Mouse (Mus musculus) E14TG2a.4 (cell line): ENCODE results near the gene Raver2.

Source experiments
- H3K27me3 ChIP-seq: 2 replicates; pipeline ENCODE4 v1.6.1; 2014; ENCODE audit warnings: low read length, control low read depth; ENCODE audit not compliant: insufficient read depth
- H3K36me3 ChIP-seq: 2 replicates; pipeline ENCODE4 v1.6.1; 2014; ENCODE audit warnings: low read length, control low read depth; ENCODE audit not compliant: insufficient read depth
- H3K4me1 ChIP-seq: replicated peaks from 2 replicates; pipeline ENCODE4 v1.6.1; 2014; ENCODE audit warnings: low read depth, low read length, control low read depth
- H3K4me3 ChIP-seq: replicated peaks from 2 replicates; pipeline ENCODE4 v1.5.1; 2014; ENCODE audit warnings: mild to moderate bottlenecking, low read length
- H3K9me3 ChIP-seq: 2 replicates; pipeline ENCODE4 v1.6.1; 2014; ENCODE audit warnings: low read length, control low read depth
- CTCF ChIP-seq: conservative IDR thresholded peaks from 2 replicates; pipeline ENCODE4 v1.5.1; 2014; ENCODE audit warnings: low read length
- NANOG ChIP-seq: IDR thresholded peaks from 2 replicates; pipeline ENCODE4 v1.6.1; 2014; ENCODE audit warnings: borderline replicate concordance, low read length, mixed read lengths
- POU5F1 ChIP-seq: IDR thresholded peaks from 2 replicates; pipeline ENCODE4 v1.6.1; 2014; ENCODE audit warnings: low read length, borderline replicate concordance

Raver2 gene

DNA sequence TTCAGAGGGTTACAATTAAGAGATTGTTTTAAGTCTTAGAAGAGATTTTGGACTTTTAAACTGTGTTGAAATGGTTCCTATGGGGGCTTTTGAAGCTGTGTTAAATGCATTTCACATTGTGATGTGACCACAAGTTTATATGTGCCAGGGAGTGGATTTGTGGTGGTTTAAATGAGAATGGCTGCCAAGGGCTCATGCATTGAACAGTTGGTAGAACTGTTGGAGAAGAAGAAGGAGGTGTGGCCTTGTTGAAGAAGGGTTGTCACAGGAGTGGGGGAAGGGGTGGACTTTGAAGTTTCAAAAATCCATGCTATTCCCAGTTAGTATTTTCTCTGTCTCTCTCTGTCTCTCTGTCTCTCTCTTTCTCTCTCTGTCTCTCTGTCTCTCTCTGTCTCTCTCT lies 24.6 kb upstream of the Raver2 start:
- Histone ChIP-seq H3K27me3 (peaks cover 5% of the 10 kb centered on the region; the same call in 1 of the 2 replicates), H3K9me3 (no peaks in the 10 kb centered on the region), H3K36me3 (no peaks in the 10 kb centered on the region), H3K4me3 (no peak overlapping the region), H3K4me1 (no peaks in the 10 kb centered on the region)
- TF ChIP-seq POU5F1, result no peak

DNA sequence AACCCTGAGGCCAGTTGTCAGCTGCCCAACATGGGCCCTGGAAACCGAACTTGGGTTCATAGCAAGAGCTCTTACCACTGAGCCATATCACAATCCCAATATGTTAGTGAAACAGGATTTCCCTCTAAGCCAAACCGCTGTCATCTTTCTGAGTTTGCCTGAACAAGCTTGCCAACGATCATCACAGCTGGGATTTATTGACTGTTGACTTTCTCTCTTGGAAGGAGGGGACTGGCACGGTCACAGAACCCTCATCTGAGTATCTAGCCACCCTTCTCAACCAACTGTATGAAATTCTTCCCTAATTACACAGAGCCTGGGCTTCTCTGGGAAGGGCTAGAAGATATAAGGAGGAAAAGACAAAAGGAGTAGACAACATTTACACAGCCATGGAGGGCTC lies 22.2 kb upstream of the Raver2 start:
- H3K9me3 ChIP-seq, result 0 out of 2 replicates have a peak, but pooled peaks cover 3% of the 10 kb centered on the region
- H3K36me3 ChIP-seq, result no peaks in the 10 kb centered on the region
- peaks cover 5% of the 10 kb centered on the region; the same call in 1 of the 2 replicates for H3K27me3 ChIP-seq
- TF ChIP-seq NANOG (no peak), POU5F1 (no peak), CTCF (no peak)
- H3K4me1 ChIP-seq, result no peaks in the 10 kb centered on the region
- no peak overlapping the region for H3K4me3 ChIP-seq

DNA sequence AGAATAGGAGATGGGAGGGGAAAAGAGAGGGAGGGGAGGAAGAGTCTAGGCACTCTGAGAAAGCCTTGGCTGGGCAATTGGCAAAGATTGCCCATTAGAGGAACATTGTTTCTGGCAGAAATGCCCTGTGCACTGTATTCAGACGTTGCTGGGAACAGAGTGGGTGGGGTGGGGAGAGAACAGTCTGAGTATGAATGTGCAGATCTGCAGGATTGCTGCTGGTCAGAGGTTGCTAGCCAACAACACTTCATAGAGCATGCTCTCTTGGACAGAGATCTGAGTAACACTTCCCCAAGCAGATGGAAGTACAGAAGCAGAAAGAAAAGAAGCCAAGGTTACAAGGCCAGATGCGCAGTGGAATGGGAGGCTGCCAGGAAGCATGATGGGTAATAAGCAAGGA lies 6.6 kb upstream of the Raver2 start:
- H3K4me1 ChIP-seq, result peaks cover 3% of the 10 kb centered on the region; the same call in 1 of the 2 replicates
- no peaks in the 10 kb centered on the region for H3K36me3 ChIP-seq
- no peak for TF ChIP-seq POU5F1
- TF ChIP-seq CTCF, result no peak
- no peak for TF ChIP-seq NANOG
- H3K9me3 ChIP-seq, result no peaks in the 10 kb centered on the region
- no peak overlapping the region for H3K4me3 ChIP-seq
- peaks cover 12% of the 10 kb centered on the region for H3K27me3 ChIP-seq

DNA sequence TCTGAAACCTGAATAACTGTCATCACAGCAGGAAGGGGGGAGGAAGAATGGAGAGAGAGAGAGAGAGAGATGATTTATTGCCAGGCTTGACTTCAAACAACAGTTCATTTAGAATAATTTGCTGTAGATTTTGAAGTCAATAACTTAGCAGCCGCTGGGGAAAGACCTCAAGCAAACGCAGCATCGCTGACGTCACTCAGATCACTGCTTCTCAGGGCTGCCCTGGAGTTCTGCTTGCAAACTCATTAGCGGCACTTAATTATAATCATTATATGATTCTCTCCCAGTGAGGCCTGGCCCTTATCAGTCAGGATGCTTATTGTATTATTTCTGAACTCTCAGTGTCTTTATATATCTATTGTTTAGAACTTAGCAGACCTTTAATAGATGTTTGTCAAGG lies 2.4 kb upstream of the Raver2 start:
- H3K36me3 ChIP-seq, result no peaks in the 10 kb centered on the region
- TF ChIP-seq CTCF, result no peak
- no peak for TF ChIP-seq NANOG
- no peak for TF ChIP-seq POU5F1
- H3K4me3 ChIP-seq, result no peak overlapping the region
- H3K27me3 ChIP-seq, result peaks cover 34% of the 10 kb centered on the region
- H3K4me1 ChIP-seq, result peaks cover 12% of the 10 kb centered on the region
- H3K9me3 ChIP-seq, result no peaks in the 10 kb centered on the region

DNA sequence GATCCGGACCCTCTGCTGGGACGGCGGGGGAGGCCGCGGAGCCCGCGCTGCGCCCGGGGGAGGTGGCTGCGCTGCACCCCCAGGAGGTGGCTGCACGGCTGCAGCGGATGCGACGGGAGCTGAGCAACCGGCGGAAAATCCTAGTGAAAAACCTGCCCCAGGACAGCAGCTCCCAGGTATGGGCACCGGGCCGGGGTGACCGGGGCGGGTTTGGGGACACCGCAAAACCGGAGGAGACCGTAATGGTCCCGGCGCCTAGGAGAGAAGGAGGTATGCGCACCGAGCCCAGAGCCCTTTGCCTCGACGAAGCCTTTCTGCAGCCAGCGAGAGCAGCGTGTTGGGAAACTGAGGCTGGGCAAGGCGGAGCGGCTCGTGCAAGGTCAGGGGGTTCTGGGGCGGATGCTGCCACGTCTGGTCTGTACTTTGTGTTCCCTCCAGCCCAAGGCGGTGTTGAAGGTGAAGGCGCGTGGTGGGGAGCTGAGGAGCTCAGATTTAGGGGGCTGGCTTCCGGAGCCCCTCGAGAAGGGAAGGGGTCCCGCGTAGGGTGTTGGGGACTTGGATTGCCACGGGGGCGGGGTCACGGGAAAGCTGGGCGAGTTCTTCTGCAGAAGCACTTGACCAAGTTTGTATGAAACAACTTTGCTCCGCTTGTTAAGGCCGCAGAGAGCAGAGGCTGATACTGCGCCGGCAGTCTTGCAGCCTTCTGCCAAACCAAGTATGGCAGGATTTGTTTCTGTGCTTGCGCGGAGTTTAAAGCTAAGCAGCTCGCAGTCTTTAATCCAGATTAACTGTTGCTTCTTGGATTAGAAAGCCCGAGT lies 580 bp downstream of the Raver2 start:
- Histone ChIP-seq H3K4me3 (peak overlapping the region; percentile 91), H3K4me1 (peaks cover 8% of the 10 kb centered on the region), H3K36me3 (no peaks in the 10 kb centered on the region), H3K27me3 (peaks cover 38% of the 10 kb centered on the region), H3K9me3 (no peaks in the 10 kb centered on the region)
- TF ChIP-seq POU5F1, result no peak
- no peak for TF ChIP-seq NANOG
- TF ChIP-seq CTCF, result no peak

DNA sequence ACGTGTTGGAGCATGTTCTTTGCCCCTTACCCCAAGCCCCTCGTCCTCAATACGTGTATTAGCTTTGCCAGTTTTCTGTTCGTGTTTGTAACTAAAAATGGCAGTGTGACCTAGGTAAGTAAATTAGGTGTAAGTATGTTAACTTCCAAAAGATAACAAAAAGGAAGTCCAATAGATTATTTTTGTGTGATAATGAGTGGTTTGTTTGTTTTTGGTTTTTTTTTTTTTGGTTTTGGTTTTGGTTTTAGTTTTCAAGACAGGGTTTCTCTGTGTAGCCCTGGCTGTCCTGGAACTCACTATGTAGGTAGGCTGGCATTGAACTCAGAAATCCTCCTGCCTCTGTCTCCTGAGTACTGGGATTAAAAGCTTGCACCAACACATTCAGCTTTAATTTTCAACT lies 2.8 kb downstream of the Raver2 start:
- Histone ChIP-seq H3K9me3 (no peaks in the 10 kb centered on the region), H3K4me1 (peaks cover 8% of the 10 kb centered on the region), H3K4me3 (no peak overlapping the region), H3K36me3 (no peaks in the 10 kb centered on the region), H3K27me3 (peaks cover 29% of the 10 kb centered on the region)
- TF ChIP-seq POU5F1 (no peak), CTCF (no peak), NANOG (no peak)

DNA sequence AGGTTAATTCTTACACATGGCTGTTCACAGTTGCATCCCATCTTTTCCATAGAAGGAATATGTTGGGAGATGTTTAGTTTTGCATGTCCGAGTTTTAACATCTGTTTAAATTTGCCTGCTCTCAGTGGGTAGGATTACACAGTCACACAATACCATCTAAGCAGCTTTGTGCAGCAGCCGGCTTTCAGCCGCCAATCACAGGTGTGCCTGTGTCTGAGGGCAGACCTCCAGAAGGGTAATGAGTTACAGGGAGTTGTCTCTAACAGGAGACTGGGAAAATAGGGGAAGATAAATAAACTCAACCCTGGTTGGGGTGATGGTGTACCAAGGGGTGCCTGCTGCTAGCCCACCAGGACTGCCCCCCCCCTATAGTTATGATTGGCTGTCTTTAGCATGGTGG lies 7.6 kb downstream of the Raver2 start:
- Histone ChIP-seq H3K27me3 (peaks cover 4% of the 10 kb centered on the region), H3K36me3 (no peaks in the 10 kb centered on the region), H3K9me3 (no peaks in the 10 kb centered on the region), H3K4me3 (no peak overlapping the region), H3K4me1 (no peaks in the 10 kb centered on the region)
- TF ChIP-seq POU5F1 (no peak), NANOG (no peak), CTCF (no peak)

DNA sequence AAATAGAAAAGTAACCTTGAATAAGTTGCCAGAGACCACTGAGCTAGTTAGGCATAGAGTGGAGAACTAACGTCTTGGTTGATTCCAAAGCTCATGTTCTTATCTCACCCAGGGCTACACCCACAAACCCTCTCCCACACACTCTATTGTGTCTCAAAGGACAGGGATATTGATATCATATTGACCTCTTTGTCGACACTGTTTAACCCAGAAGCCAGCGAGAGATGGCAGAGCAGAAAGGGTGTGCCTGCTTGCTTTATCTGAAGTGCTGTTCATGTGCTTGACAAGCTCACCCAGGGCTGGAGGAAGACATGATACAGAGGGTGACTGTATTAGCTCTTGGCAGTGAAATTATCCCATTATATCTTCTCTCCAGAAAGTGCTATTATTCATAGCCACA lies 11.2 kb downstream of the Raver2 start:
- no peak for TF ChIP-seq NANOG
- no peak for TF ChIP-seq CTCF
- no peak for TF ChIP-seq POU5F1
- Histone ChIP-seq H3K27me3 (no peaks in the 10 kb centered on the region), H3K9me3 (no peaks in the 10 kb centered on the region), H3K4me3 (no peak overlapping the region), H3K4me1 (peaks cover 8% of the 10 kb centered on the region), H3K36me3 (no peaks in the 10 kb centered on the region)

DNA sequence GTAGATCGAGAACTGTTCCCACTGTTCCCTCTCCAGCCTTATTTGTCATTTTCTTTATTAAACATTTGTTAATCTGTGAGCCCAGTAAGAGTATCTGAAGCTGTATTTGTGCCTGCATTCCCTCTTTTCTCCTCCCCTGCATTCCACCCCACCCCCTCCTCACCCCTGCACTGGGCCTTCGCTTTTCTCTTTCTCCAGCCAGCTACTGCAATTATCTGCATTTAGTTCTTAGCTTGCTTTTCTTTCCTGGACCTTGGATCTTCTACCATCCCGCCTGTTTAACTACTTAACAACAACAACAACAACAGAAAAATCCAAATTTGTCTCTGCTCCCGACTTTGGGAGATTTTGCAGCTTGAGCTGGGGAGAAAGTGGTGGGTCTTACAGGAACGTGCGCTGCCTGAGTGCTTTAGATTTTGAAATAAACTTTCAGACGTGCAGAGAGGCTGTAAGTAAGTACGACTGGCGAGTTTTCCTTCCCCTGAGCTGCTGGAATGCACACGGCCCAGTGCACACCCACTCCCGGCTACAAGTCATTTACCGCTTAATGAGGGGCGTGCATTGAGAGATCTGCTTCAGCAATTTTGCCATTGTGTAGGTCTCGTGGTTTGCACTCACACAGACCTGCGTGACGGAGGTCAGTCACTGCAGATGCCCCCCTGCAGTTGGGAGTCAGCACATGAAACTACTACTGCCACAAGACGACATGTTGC lies 13.5 kb downstream of the Raver2 start:
- Histone ChIP-seq H3K9me3 (no peaks in the 10 kb centered on the region), H3K36me3 (no peaks in the 10 kb centered on the region), H3K4me1 (peaks cover 8% of the 10 kb centered on the region), H3K27me3 (no peaks in the 10 kb centered on the region), H3K4me3 (no peak overlapping the region)
- TF ChIP-seq NANOG (no peak), POU5F1 (no peak), CTCF (no peak)
